Mouse (Mus musculus) CH12.LX (cell line): ENCODE measurements around the gene Ager. TPM values are rescaled to one million over a fixed set of nuclear protein-coding genes. Genes with fewer than 3 reads are reported as not detected.

ENCODE experiments used
- DNase-seq: peaks from one replicate; pipeline ENCODE4 v3.0.0-alpha.2; 2013; ENCODE audit errors: extremely low read depth
- H3K27ac ChIP-seq: 2 replicates; pipeline ENCODE4 v1.5.1; 2012; ENCODE audit warnings: low read depth, mild to moderate bottlenecking, control low read depth, moderate library complexity; ENCODE audit not compliant: insufficient read depth
- H3K27me3 ChIP-seq: replicated peaks from 2 replicates; pipeline ENCODE3; 2012; ENCODE audit warnings: inconsistent platforms
- H3K36me3 ChIP-seq, 2 experiments: replicated peaks in 1 of 2; 2 replicates each; pipeline versions ENCODE3 to v1.6.1; 2012; ENCODE audit warnings: inconsistent platforms in 1 of 2, low read length in 1 of 2, mild to moderate bottlenecking in 1 of 2, mixed read lengths in 1 of 2, moderate library complexity in 1 of 2; ENCODE audit not compliant: control insufficient read depth in 1 of 2, insufficient read depth in 1 of 2
- H3K4me1 ChIP-seq, 2 experiments: 2 replicates each; pipeline ENCODE4 v1.6.1; 2012; ENCODE audit warnings: inconsistent platforms in 1 of 2, moderate library complexity in 1 of 2; ENCODE audit not compliant: insufficient read depth in 2 of 2, control insufficient read depth in 1 of 2
- H3K4me2 ChIP-seq: 2 replicates; pipeline ENCODE4 v1.6.1; 2012; ENCODE audit warnings: low read depth, mild to moderate bottlenecking, control low read depth; ENCODE audit not compliant: poor library complexity, insufficient read depth, severe bottlenecking
- H3K4me3 ChIP-seq, 3 experiments: fragments of 150-350 bp in 1 of 3; sonication (generic) in 1 of 3; replicated peaks in 1 of 3; 2 replicates each; pipeline versions ENCODE3 to v1.5.1; 2011 to 2012; ENCODE audit warnings: low read depth in 2 of 3, low read length in 2 of 3, mild to moderate bottlenecking in 2 of 3, moderate library complexity in 2 of 3, control low read depth in 1 of 3, improper control_type of control experiment in 1 of 3, inconsistent platforms in 1 of 3, mixed read lengths in 1 of 3; ENCODE audit not compliant: poor library complexity in 1 of 3
- H3K79me2 ChIP-seq: replicated peaks from 2 replicates; pipeline ENCODE4 v1.6.1; 2012; ENCODE audit warnings: mild to moderate bottlenecking, moderate library complexity; ENCODE audit not compliant: control insufficient read depth, poor library complexity, insufficient read depth, severe bottlenecking; ENCODE audit errors: extremely low read depth
- H3K9ac ChIP-seq: 2 replicates; pipeline ENCODE4 v1.6.1; 2012; ENCODE audit warnings: low read depth, mild to moderate bottlenecking, control low read depth, moderate library complexity; ENCODE audit not compliant: insufficient read depth
- H3K9me3 ChIP-seq: replicated peaks from 2 replicates; pipeline ENCODE3; 2012; ENCODE audit warnings: low read length, inconsistent platforms, mixed read lengths
- BHLHE40 ChIP-seq: IDR thresholded peaks from 2 replicates; pipeline ENCODE4 v1.6.1; 2011; ENCODE audit warnings: mild to moderate bottlenecking, low read depth, low read length, improper control_type of control experiment
- CHD1 ChIP-seq: IDR thresholded peaks from 2 replicates; pipeline ENCODE4 v1.6.1; 2012; ENCODE audit warnings: low read depth, low read length, improper control_type of control experiment, inconsistent platforms
- CHD2 ChIP-seq: IDR thresholded peaks from 2 replicates; pipeline ENCODE4 v1.6.1; 2011; ENCODE audit warnings: low read length, improper control_type of control experiment
- CTCF ChIP-seq, 2 experiments: IDR thresholded peaks in 1 of 2; conservative IDR thresholded peaks in 1 of 2; 2 replicates each; pipeline ENCODE4 v1.5.1; 2011 to 2012; ENCODE audit warnings: low read depth in 2 of 2, low read length in 2 of 2, improper control_type of control experiment in 1 of 2, inconsistent platforms in 1 of 2, mild to moderate bottlenecking in 1 of 2, moderate library complexity in 1 of 2
- E2F4 ChIP-seq: IDR thresholded peaks from 2 replicates; pipeline ENCODE4 v1.6.1; 2011; ENCODE audit warnings: low read depth, low read length, improper control_type of control experiment; ENCODE audit not compliant: insufficient replicate concordance
- EP300 ChIP-seq: IDR thresholded peaks from 2 replicates; pipeline ENCODE4 v1.6.1; 2011; ENCODE audit warnings: low read length, improper control_type of control experiment
- ETS1 ChIP-seq: conservative IDR thresholded peaks from 2 replicates; pipeline ENCODE4 v1.6.1; 2012; ENCODE audit warnings: low read depth, mild to moderate bottlenecking, inconsistent platforms, low read length, improper control_type of control experiment, moderate library complexity
- GABPA ChIP-seq: IDR thresholded peaks from 2 replicates; pipeline ENCODE4 v1.6.1; 2012; ENCODE audit warnings: low read depth, low read length, improper control_type of control experiment, inconsistent platforms; ENCODE audit not compliant: insufficient replicate concordance
- JUN ChIP-seq: IDR thresholded peaks from 2 replicates; pipeline ENCODE4 v1.6.1; 2011; ENCODE audit warnings: low read depth, mild to moderate bottlenecking, low read length, improper control_type of control experiment, moderate library complexity; ENCODE audit not compliant: insufficient read depth
- JUND ChIP-seq: conservative IDR thresholded peaks from 2 replicates; pipeline ENCODE4 v1.6.1; 2011; ENCODE audit warnings: low read depth, low read length, improper control_type of control experiment
- KAT2A ChIP-seq: IDR thresholded peaks from 2 replicates; pipeline ENCODE4 v1.6.1; 2012; ENCODE audit warnings: low read length, improper control_type of control experiment, inconsistent platforms; ENCODE audit not compliant: insufficient replicate concordance
- MAFK ChIP-seq: IDR thresholded peaks from 2 replicates; pipeline ENCODE4 v1.6.1; 2011; ENCODE audit warnings: low read length, improper control_type of control experiment; ENCODE audit not compliant: insufficient replicate concordance
- MAZ ChIP-seq: IDR thresholded peaks from 2 replicates; pipeline ENCODE4 v1.6.1; 2012; ENCODE audit warnings: low read depth, mild to moderate bottlenecking, inconsistent platforms, low read length, improper control_type of control experiment, moderate library complexity
- MEF2A ChIP-seq: IDR thresholded peaks from 2 replicates; pipeline ENCODE4 v1.6.1; 2014; ENCODE audit warnings: low read depth, mild to moderate bottlenecking, inconsistent platforms, low read length, improper control_type of control experiment, borderline replicate concordance
- NELFE ChIP-seq: IDR thresholded peaks from 2 replicates; pipeline ENCODE4 v1.6.1; 2011; ENCODE audit warnings: low read depth, low read length, improper control_type of control experiment
- NRF1 ChIP-seq: IDR thresholded peaks from 2 replicates; pipeline ENCODE4 v1.6.1; 2014; ENCODE audit warnings: low read depth, mild to moderate bottlenecking, inconsistent platforms, low read length, improper control_type of control experiment, moderate library complexity
- POLR2A ChIP-seq: IDR thresholded peaks from 2 replicates; pipeline ENCODE4 v1.6.1; 2011; ENCODE audit warnings: low read depth, mild to moderate bottlenecking, improper control_type of control experiment, low read length
- RAD21 ChIP-seq: IDR thresholded peaks from 2 replicates; pipeline ENCODE4 v1.6.1; 2011; ENCODE audit warnings: low read depth, mild to moderate bottlenecking, low read length, improper control_type of control experiment, moderate library complexity
- RCOR1 ChIP-seq: conservative IDR thresholded peaks from 2 replicates; pipeline ENCODE4 v1.6.1; 2012; ENCODE audit warnings: low read depth, mild to moderate bottlenecking, inconsistent platforms, low read length, improper control_type of control experiment
- SMC3 ChIP-seq: IDR thresholded peaks from 2 replicates; pipeline ENCODE4 v1.6.1; 2011; ENCODE audit warnings: low read depth, low read length, improper control_type of control experiment
- TBP ChIP-seq: conservative IDR thresholded peaks from 2 replicates; pipeline ENCODE4 v1.6.1; 2011; ENCODE audit warnings: low read depth, low read length, improper control_type of control experiment
- USF1 ChIP-seq: IDR thresholded peaks from 2 replicates; pipeline ENCODE4 v1.6.1; 2014; ENCODE audit warnings: low read depth, mild to moderate bottlenecking, inconsistent platforms, low read length, improper control_type of control experiment
- ZC3H11A ChIP-seq: IDR thresholded peaks from 2 replicates; pipeline ENCODE4 v1.6.1; 2012; ENCODE audit warnings: low read depth, mild to moderate bottlenecking, inconsistent platforms, low read length, improper control_type of control experiment
- ZKSCAN1 ChIP-seq: IDR thresholded peaks from 2 replicates; pipeline ENCODE4 v1.6.1; 2012; ENCODE audit warnings: low read depth, inconsistent platforms, low read length, improper control_type of control experiment, borderline replicate concordance
- dilution Hi-C: fragments of 300-500 bp; cut with MboI; formaldehyde crosslinking; loops from 2 replicates; pipeline ENCODE4 v1.14.3; 2020; ENCODE audit warnings: low sequenced_read_pairs; ENCODE audit not compliant: extremely low pct_unique_long_range_greater_than_20kb, extremely low pct_ligation_motif_present
- in situ Hi-C: fragments of 300-500 bp; cut with MboI; formaldehyde crosslinking; loops from 3 replicates; pipeline ENCODE4 v1.14.3; 2019; ENCODE audit warnings: low sequenced_read_pairs, low pct_ligation_motif_present, low pct_unique_long_range_greater_than_20kb, mixed read lengths
- polyA plus RNA-seq: library from polyadenylated mRNA; unstranded; fragments of >175 nt; gene quantifications from 2 replicates; pipeline ENCODE4 v1.2.1, GENCODE M21; 2012; ENCODE audit warnings: low read depth; ENCODE audit not compliant: insufficient read length
- total RNA-seq, 2 experiments: library from RNA; depleted of rRNA; stranded (reverse); fragments of 300-350 nt in 1 of 2; fragments of >200 nt in 1 of 2; gene quantifications; 2 replicates each; pipeline ENCODE4 v1.2.3; 2012 to 2014

The Ager gene
- total and polyA plus RNA-seq, 3 experiments: 0.55 to 3.5 (median 0.81) TPM

DNA sequence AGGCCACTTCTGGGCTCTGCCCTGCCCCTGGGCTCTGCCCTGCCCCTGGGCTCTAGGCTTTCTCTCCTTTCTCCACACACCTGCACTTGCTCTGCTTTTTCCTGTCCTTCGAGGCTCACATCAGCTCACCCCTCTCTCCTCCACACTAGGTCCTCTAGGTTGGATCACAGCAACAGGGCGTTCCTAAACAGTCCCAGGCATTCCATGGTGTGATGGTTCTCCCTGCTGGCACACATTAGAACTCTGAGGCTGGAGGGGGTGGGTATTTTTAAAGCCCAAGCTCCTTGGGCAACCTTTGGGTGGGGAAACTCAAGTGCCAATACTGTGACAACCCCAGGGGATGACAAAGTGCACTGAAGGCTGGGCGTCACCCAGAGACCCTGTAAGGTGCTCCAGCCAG, 39.8 kb downstream of the Ager start:
- no peak for DNase-seq
- in situ Hi-C loops: no loop called here
- H3K4me1 ChIP-seq: 0 out of 4 replicates have a peak, but pooled peaks cover 0 to 8% of the 10 kb centered on the region in 2 experiments
- dilution Hi-C loops: no loop called here
- peaks cover 85% of the 10 kb centered on the region for H3K27me3 ChIP-seq
- no peaks in the 10 kb centered on the region for H3K36me3 ChIP-seq
- H3K4me3 ChIP-seq: no peak overlapping the region
- H3K79me2 ChIP-seq: no peaks in the 10 kb centered on the region
- TF ChIP-seq ZC3H11A: no peak
- no peak for TF ChIP-seq TBP
- TF ChIP-seq POLR2A: no peak
- TF ChIP-seq MEF2A: no peak
- no peak for TF ChIP-seq NRF1
- TF ChIP-seq JUND: no peak
- TF ChIP-seq ZKSCAN1: no peak
- no peak for TF ChIP-seq BHLHE40
- no peak for TF ChIP-seq E2F4
- no peak for TF ChIP-seq JUN
- no peak for TF ChIP-seq ETS1
- TF ChIP-seq SMC3: no peak
- TF ChIP-seq KAT2A: no peak
- TF ChIP-seq RCOR1: no peak
- no peak for TF ChIP-seq CHD2
- TF ChIP-seq MAZ: no peak
- no peak for TF ChIP-seq RAD21
- TF ChIP-seq MAFK: no peak
- no peak for TF ChIP-seq GABPA
- no peak for TF ChIP-seq NELFE
- no peak overlapping the region for H3K4me2 ChIP-seq
- peaks cover 9% of the 10 kb centered on the region for H3K9me3 ChIP-seq
- H3K9ac ChIP-seq: no peak overlapping the region
- H3K27ac ChIP-seq: no peak overlapping the region

DNA sequence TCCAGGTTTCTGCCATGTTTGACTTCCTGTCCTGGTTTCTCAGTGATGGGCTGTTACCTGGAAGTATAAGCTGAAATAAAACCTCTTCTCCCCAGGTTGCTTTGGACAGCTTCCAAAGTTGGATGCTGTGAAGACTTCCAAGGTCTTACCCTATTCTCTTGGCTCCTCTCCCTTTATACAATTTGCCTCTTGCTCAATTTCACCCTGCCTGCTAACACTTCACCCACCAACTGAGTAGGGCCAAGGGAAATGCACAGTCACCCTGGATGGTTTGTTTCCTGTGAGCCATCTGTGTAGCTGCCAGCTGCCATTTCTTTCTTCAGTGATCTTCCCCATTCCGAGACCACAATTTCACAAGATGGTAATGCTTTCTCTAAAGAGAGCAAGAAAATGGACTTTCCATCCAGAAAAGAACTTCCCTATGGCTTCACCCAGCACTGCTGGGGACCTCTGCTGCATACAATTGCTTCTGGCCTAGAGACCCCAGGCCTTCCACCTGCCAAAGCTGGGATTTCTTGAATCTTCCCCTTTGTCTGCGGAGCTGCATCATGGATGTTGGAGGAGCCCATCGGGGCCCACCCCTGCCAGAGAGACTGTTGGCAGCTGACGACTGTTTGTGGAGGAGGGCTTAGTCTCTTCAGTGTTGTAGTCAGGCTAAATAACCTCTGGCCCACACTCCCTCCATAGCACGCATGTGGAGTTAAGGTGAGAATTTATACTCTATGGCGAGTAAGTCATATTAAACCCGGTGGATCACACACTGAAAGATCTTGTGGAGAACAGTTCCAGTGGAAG, 42.0 kb downstream of the Ager start:
- Histone ChIP-seq H3K27ac (no peak overlapping the region), H3K4me3 (no peak overlapping the region), H3K36me3 (no peaks in the 10 kb centered on the region), H3K79me2 (no peaks in the 10 kb centered on the region), H3K9me3 (peaks cover 9% of the 10 kb centered on the region), H3K4me2 (no peak overlapping the region), H3K27me3 (peaks cover 84% of the 10 kb centered on the region), H3K4me1 (peaks cover 0 to 11% of the 10 kb centered on the region in 2 experiments; a peak in 2 of 4 replicates)
- in situ Hi-C loops: no loop called here
- TF ChIP-seq RAD21 (no peak), GABPA (no peak), CHD1 (no peak), BHLHE40 (no peak), USF1 (no peak), NELFE (no peak), EP300 (no peak), CTCF (conservative IDR thresholded peaks at IDR 0.05 in 1 of 2, IDR thresholded peaks at IDR 0.05 in 1 of 2; ENCODE audit: low read depth in 2 of 2, low read length in 2 of 2) (no peak)
- TF ChIP-seq, all 38 proteins: peak for 0
- DNase-seq: no peak
- no peak overlapping the region for H3K9ac ChIP-seq
- dilution Hi-C loops: no loop called here
